Mouse (Mus musculus): ENCODE measurements at regions not wholly inside any gene's neighbourhood (a gene's known extent, or its start where the extent isn't known, plus 50 kb on each side); places are given as distances from the start of the nearest gene placed in this dataset.

DNA sequence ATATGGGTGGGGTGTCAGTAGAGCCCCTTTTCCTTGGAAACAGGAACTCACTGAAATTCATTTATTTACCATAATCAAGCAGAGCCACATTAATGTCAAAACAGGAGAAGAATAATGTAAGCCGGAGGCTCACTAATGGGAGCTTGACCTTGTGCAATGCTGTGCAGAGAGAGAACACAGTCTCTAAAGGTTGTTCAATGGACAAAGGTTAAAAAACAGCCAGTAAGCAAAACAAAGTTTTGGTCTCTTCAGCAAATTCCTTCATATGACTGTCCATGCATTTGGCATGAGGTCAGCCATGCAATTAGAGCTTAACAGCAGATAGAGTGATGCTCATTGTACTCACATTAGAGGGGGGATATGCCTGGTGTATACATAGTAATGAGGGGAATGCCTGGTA is 113.1 kb downstream of the Tsen15 start:
- Histone ChIP-seq H3K9ac (no peak overlapping the region), H3K36me3 (no peaks in the 10 kb centered on the region), H3K27ac (no peak overlapping the region), H3K4me1 (no peaks in the 10 kb centered on the region), H3K4me2 (replicated peaks) (no peak overlapping the region), H3K4me3 (no peak overlapping the region), H3K27me3 (replicated peaks) (no peaks in the 10 kb centered on the region), H3K9me3 (no peaks in the 10 kb centered on the region)
- no peak for ATAC-seq (ENCODE audit: low FRiP score, low read depth)
- 86% methylated on average over 1 of the region's 1 CpGs for WGBS

DNA sequence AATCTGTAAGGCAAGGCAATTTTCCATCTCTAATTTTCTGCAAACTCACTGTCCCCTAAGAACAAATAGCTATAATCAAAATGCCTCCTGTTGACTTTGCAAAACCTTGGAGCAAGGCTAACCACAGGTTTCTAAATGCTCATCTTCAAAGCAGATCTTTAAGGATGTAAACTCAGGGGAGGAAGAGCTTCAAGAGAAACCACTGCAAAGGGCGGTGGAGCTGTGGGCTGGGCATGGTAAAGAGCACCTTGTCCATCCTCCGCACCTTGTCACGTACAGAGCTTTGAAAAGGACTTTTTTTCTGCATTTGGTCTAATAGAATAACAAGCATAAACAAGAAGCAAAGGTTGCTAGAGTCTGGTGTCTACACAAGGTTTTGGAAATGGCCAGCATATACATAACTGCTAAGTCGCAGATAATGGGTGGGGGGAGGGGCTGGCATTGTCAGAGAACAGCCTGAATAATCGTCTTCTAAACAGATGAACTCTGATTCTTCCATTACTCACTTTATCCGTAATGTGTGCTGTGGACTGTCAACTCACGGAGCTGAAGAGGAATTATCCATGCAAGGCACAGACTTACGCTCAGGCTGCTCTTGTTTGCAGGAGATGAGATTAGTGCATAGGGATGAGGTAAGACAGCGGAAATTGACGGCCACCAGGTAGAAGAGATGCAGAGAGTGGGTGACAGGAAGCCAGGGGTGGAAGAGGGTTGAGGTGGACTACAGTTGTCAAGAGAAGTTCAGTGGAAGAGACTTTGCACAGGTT is 116.4 kb downstream of the Tsen15 start:
- Histone ChIP-seq H3K27me3 (replicated peaks) (no peaks in the 10 kb centered on the region), H3K27ac (no peak overlapping the region), H3K9ac (no peak overlapping the region), H3K4me3 (no peak overlapping the region), H3K9me3 (no peaks in the 10 kb centered on the region), H3K36me3 (no peaks in the 10 kb centered on the region), H3K4me1 (no peaks in the 10 kb centered on the region), H3K4me2 (replicated peaks) (no peak overlapping the region)
- 77% methylated on average over 10 of the region's 10 CpGs for WGBS
- ATAC-seq (ENCODE audit: low FRiP score, low read depth): no peak

DNA sequence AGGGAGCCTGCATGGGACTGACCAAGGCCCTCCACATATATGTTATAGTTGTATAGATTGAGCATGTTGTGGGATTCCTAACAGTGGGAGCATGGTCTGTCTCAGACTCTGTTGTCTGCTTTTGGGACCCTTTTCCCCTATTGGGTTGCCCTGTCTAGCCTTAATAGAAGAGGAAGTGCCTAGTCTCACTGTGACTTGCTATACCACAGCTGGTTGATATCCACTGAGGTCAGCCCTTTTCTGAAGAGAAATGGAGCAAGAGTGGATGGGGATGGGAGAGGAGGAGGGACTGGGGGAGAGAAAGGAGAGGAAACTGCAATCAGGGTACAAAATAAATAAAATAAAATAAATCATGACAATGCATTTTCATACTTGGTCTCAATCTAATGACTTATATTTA is 120.1 kb downstream of the Tsen15 start:
- Histone ChIP-seq H3K27me3 (replicated peaks) (no peaks in the 10 kb centered on the region), H3K4me3 (no peak overlapping the region), H3K9me3 (no peaks in the 10 kb centered on the region), H3K27ac (no peak overlapping the region), H3K36me3 (no peaks in the 10 kb centered on the region), H3K4me2 (replicated peaks) (no peak overlapping the region), H3K9ac (no peak overlapping the region), H3K4me1 (peaks cover 4% of the 10 kb centered on the region)
- ATAC-seq (ENCODE audit: low FRiP score, low read depth): no peak

DNA sequence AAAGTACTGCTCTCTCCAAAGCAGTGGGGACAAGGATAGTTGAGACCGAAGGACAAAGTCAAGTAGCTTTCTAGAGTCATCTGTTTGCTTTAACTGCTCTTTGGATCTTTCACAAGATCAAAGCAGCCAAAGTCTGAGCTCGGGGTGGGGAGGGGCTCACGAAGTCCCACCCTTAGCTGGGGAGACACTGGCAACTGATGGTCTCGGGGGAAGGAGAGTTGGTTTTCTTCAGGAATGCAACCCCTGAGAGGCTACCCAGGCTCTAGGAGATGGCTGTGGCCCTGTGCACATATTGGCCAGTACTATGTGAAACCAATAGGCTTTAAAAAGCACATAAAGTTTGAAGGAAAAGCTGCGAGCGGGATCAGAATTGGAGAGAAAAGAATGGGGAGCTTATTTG is 121.5 kb downstream of the Tsen15 start:
- no peaks in the 10 kb centered on the region for H3K27me3 ChIP-seq (replicated peaks)
- no peak overlapping the region for H3K4me2 ChIP-seq (replicated peaks)
- H3K9ac ChIP-seq: no peak overlapping the region
- H3K4me1 ChIP-seq: peaks cover 7% of the 10 kb centered on the region
- H3K9me3 ChIP-seq: no peaks in the 10 kb centered on the region
- H3K36me3 ChIP-seq: no peaks in the 10 kb centered on the region
- ATAC-seq (ENCODE audit: low FRiP score, low read depth): no peak
- WGBS: 83% methylated on average over 6 of the region's 6 CpGs
- no peak overlapping the region for H3K27ac ChIP-seq
- no peak overlapping the region for H3K4me3 ChIP-seq

DNA sequence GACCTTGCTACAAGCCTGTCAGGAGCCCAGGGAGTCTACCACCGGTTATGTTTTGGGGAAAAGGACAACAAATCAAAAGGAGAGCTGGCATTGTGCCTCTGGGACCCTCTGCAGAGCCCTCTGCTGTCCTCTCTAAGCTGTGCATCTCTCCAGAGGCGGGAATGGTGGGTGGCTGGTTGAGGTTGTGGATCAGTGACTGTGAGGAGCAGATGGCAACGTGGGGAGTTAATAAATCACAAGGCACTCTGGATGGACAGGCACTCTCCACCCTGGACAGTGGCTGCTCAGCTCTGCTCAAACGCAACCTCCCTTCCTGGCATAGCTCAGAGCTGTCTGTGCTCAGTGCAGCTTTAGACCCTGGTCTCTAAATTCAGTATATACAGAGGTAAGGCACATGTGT is 125.0 kb downstream of the Tsen15 start:
- no peak overlapping the region for H3K27ac ChIP-seq
- peak; percentile 84 for ATAC-seq (ENCODE audit: low FRiP score, low read depth)

DNA sequence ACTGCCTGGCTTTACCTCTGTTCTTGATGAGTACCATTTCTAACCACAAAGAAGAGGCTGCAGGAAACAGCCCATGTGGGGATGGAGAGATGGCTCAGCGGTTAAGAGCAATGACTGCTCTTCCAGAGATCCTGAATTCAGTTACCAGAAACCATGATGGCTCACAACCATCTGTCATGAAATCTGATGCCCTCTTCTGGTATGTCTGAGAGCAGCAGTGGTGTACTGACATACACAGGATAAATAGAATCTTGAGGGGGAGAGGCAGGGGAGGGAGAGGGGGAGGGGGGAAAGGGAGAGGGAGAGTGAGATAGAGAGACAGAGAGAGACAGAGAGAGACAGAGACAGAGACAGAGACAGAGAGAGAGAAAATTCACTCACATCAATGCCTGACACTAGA is 125.5 kb downstream of the Tsen15 start:
- H3K4me1 ChIP-seq: peaks cover 11% of the 10 kb centered on the region
- H3K36me3 ChIP-seq: no peaks in the 10 kb centered on the region
- no peak overlapping the region for H3K4me3 ChIP-seq
- H3K27ac ChIP-seq: no peak overlapping the region
- WGBS: 82% methylated on average over 1 of the region's 1 CpGs
- no peak overlapping the region for H3K4me2 ChIP-seq (replicated peaks)
- no peaks in the 10 kb centered on the region for H3K27me3 ChIP-seq (replicated peaks)
- H3K9ac ChIP-seq: no peak overlapping the region
- no peaks in the 10 kb centered on the region for H3K9me3 ChIP-seq
- ATAC-seq (ENCODE audit: low FRiP score, low read depth): peak; percentile 51; the same call in 1 of the 2 replicates

More for the DNA sequence above, 125.0 kb downstream of the Tsen15 start:
- Histone ChIP-seq H3K4me1 (peaks cover 11% of the 10 kb centered on the region), H3K9ac (no peak overlapping the region), H3K27me3 (replicated peaks) (no peaks in the 10 kb centered on the region), H3K4me3 (no peak overlapping the region), H3K4me2 (replicated peaks) (no peak overlapping the region), H3K36me3 (no peaks in the 10 kb centered on the region), H3K9me3 (no peaks in the 10 kb centered on the region)
- WGBS: 19% methylated on average over 4 of the region's 4 CpGs

DNA sequence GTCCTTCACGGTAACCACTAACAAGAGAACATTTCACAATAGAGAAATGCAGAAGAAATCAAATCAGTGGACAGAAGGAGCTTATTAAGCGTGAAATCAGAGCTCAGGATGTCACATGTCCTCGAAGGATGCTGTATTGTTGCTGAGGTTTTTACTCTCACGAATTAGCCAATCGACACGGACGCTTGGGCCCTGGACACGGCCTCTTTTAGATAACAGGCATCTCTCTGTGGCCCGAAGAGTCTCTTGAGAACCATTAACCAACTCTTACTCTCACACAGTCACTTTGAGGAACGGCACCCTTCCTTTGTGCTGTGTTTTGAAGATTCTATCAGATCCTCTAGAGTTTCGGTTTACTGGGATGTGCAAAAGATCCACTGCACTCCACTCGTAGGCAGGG is 128.2 kb downstream of the Tsen15 start:
- Histone ChIP-seq H3K36me3 (no peaks in the 10 kb centered on the region), H3K9me3 (no peaks in the 10 kb centered on the region), H3K4me2 (replicated peaks) (no peak overlapping the region), H3K4me1 (peaks cover 11% of the 10 kb centered on the region), H3K9ac (no peak overlapping the region), H3K27ac (no peak overlapping the region), H3K4me3 (no peak overlapping the region), H3K27me3 (replicated peaks) (no peaks in the 10 kb centered on the region)
- 45% methylated on average over 12 of the region's 12 CpGs for WGBS
- ATAC-seq (ENCODE audit: low FRiP score, low read depth): no peak

DNA sequence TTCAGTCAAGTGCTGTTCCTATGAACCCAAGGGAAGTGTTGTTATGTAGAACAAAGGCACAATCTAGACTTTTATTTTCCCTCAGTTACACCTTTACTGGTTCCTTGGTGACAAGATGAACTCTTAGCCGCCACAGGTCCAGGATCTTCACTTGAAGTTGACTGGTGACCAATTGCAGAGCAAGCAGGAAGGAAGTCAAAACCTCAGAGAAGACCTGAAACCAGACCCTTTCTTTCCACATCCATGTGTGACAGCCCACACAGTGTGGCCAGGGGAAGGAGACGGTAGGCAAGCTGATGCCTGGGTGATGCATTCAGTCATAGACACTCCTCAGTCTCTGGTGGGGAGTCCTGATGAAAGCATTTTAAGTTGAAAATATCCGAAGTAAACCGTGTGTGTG is 132.6 kb downstream of the Tsen15 start:
- H3K9me3 ChIP-seq: no peaks in the 10 kb centered on the region
- H3K4me2 ChIP-seq (replicated peaks): no peak overlapping the region
- 80% methylated on average over 4 of the region's 4 CpGs for WGBS
- H3K9ac ChIP-seq: no peak overlapping the region
- no peak overlapping the region for H3K27ac ChIP-seq
- no peaks in the 10 kb centered on the region for H3K36me3 ChIP-seq
- peaks cover 8% of the 10 kb centered on the region; the same call in 1 of the 2 replicates for H3K4me1 ChIP-seq
- H3K27me3 ChIP-seq (replicated peaks): no peaks in the 10 kb centered on the region
- no peak overlapping the region for H3K4me3 ChIP-seq
- ATAC-seq (ENCODE audit: low FRiP score, low read depth): no peak

DNA sequence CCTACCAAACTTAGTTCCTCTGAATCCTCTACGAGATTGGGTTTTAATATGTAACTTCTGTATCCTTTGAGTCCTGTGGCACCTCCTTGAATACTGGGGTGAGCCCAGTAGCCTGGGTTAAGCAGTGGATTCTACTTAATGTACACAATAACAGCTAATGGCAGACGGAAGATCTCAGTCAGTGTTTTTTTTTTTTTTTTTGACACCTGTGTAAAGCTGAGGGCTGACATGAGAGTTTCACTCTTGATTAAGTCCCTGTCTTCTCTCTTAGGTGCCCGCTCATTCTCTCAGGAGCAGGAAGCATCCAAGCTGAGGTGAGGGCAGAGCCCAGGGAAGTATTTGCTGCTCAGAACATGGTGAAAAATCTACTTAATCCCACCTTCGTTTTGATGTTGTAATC is 133.0 kb downstream of the Tsen15 start:
- H3K4me1 ChIP-seq: peaks cover 8% of the 10 kb centered on the region; the same call in 1 of the 2 replicates
- no peaks in the 10 kb centered on the region for H3K27me3 ChIP-seq (replicated peaks)
- no peak overlapping the region for H3K4me3 ChIP-seq
- no peak overlapping the region for H3K9ac ChIP-seq
- H3K4me2 ChIP-seq (replicated peaks): no peak overlapping the region
- H3K36me3 ChIP-seq: no peaks in the 10 kb centered on the region
- no peak for ATAC-seq (ENCODE audit: low FRiP score, low read depth)
- H3K9me3 ChIP-seq: no peaks in the 10 kb centered on the region
- WGBS: 78% methylated on average over 4 of the region's 4 CpGs
- H3K27ac ChIP-seq: no peak overlapping the region

DNA sequence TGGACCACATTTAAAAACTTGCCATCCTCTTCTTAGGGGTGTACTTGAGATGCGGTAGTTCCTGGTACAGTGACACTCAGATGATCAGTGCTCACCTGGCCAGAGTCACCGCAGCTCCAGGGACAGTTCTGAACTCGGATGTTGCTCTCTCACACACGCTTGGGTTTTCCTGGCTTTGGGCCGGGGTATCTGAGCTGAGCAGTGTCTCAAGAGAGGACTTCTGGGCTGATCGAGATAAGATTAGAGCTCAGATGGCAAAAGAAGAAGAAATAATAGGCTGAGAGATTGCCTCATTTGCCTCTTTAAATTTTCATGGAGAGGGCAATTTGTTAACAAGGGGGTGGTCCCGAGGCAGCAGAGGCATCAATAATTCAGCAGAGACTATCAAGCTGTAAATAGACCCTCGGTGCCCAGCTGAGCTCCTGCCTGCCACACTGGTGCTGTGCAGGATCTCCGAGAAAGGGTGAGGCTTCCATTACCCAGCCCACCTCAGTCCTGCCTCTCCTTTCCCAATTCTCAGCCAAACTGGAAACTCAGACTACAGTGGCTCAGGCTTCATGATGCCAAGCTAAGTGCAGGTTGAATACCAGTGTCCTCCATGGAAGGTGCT is 133.7 kb downstream of the Tsen15 start:
- WGBS: 39% methylated on average over 9 of the region's 9 CpGs
- H3K4me2 ChIP-seq (replicated peaks): no peak overlapping the region
- H3K36me3 ChIP-seq: no peaks in the 10 kb centered on the region
- no peak overlapping the region for H3K27ac ChIP-seq
- 0 out of 2 replicates have a peak, but pooled peaks cover 4% of the 10 kb centered on the region for H3K4me1 ChIP-seq
- no peak overlapping the region for H3K9ac ChIP-seq
- H3K4me3 ChIP-seq: no peak overlapping the region
- peak; percentile 80 for ATAC-seq (ENCODE audit: low FRiP score, low read depth)
- H3K9me3 ChIP-seq: no peaks in the 10 kb centered on the region
- H3K27me3 ChIP-seq (replicated peaks): no peaks in the 10 kb centered on the region

DNA sequence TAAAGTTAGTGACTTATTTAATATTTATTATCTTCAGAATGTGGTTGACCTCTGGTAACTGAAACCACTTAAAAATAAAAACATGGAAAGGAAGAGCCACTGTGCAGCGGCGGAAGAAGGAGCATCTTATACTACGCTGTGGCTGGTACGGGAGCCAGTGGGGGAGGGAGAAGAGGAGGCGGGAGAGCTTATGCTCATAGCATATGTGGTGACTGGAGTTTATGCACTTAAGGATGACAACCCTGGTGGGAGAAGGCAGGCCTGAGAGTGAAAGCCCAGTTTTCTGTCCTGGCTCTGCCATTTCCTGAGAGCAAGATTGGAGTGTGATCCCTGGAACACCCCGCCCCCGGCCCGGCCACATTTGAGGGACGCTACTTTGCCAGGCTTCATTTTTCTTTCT is 145.5 kb downstream of the Tsen15 start:
- WGBS: 93% methylated on average over 9 of the region's 9 CpGs
- Histone ChIP-seq H3K36me3 (no peaks in the 10 kb centered on the region), H3K4me2 (replicated peaks) (no peak overlapping the region), H3K9ac (no peak overlapping the region), H3K4me3 (no peak overlapping the region), H3K27ac (no peak overlapping the region), H3K9me3 (no peaks in the 10 kb centered on the region), H3K4me1 (no peaks in the 10 kb centered on the region), H3K27me3 (replicated peaks) (no peaks in the 10 kb centered on the region)
- ATAC-seq (ENCODE audit: low FRiP score, low read depth): no peak

DNA sequence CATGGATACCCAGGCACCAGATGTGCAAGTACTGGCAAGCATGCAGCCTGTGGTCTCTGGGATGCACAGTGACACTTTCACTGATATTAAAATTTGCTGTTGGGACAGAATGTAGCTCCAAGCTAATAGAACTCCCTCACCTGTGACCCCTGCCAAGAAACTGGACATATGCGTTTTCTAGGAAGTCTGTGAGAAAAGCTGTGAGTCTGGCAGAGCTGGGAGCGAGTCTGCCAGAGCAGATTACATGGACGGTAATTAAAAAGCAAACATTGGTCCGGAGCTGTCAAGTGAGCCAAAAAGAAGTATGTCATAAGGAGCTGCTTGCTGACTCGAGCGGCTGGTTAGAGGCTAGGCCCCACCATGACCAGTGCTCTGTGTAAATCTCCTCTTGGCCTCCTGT is 147.1 kb downstream of the Tsen15 start:
- H3K4me2 ChIP-seq (replicated peaks): no peak overlapping the region
- no peak overlapping the region for H3K27ac ChIP-seq
- ATAC-seq (ENCODE audit: low FRiP score, low read depth): no peak
- no peak overlapping the region for H3K4me3 ChIP-seq
- 78% methylated on average over 6 of the region's 6 CpGs for WGBS
- 0 out of 2 replicates have a peak, but pooled peaks cover 8% of the 10 kb centered on the region for H3K4me1 ChIP-seq
- no peaks in the 10 kb centered on the region for H3K27me3 ChIP-seq (replicated peaks)
- no peak overlapping the region for H3K9ac ChIP-seq
- H3K9me3 ChIP-seq: no peaks in the 10 kb centered on the region
- H3K36me3 ChIP-seq: no peaks in the 10 kb centered on the region

Measured in neural tube, embryonic 12.5 days (tissue).